ENCODE assay signal across 9 mouse cellular contexts in genomic region chr1:187137426-187137825, GRCm38 (mm10).
DNase-seq lines count a peak whose midpoint lies in the region; ATAC-seq and TF ChIP-seq lines count a peak whose summit lies in the region.
"Had no signal": no experiment of that assay in that cellular context is flagged by ENCODE, and none has a peak within 500 bp of the region (broad histone marks: within the 10 kb centered on the region; RNA-seq: fewer than 3 reads in every experiment).

No protein-coding gene starts in this region.

- H3K4me3 ChIP-seq in thymus, adult 2 months (ENCODE audit: control insufficient read depth, insufficient read depth, low read length), result no peak overlapping the region
- no peak overlapping the region for H3K4me3 ChIP-seq in embryonic facial prominence, embryonic 10.5 days
- no peak overlapping the region for H3K4me3 ChIP-seq in midbrain, postnatal 0 days (ENCODE audit: low read depth, low read length)
- H3K4me3 ChIP-seq: erythroblast, embryonic 14.5 days had no signal

- no peak for TF ChIP-seq POLR2A in thymus, adult 2 months (IDR thresholded peaks at IDR 0.05; ENCODE audit: control insufficient read depth, extremely low read depth, insufficient read depth, low read length, poor library complexity)

- no peaks in the 10 kb centered on the region for H3K27me3 ChIP-seq in thymus, adult 2 months (ENCODE audit: control insufficient read depth, insufficient read depth, low read length)
- H3K27me3 ChIP-seq in embryonic facial prominence, embryonic 10.5 days (replicated peaks; ENCODE audit: low read depth, poor library complexity, severe bottlenecking), result no peaks in the 10 kb centered on the region
- no peaks in the 10 kb centered on the region for H3K27me3 ChIP-seq in midbrain, postnatal 0 days (ENCODE audit: insufficient read depth, low read length)

- DNase-seq in thymus, adult 2 months, result peak; percentile 5
- no peak for DNase-seq in thymus, adult 18-20 months
- DNase-seq in adrenal gland, postnatal 14 days, result peak; percentile 55
- peak; percentile 48 for DNase-seq in embryonic facial prominence, embryonic 10.5 days (ENCODE audit: low spot score)
- DNase-seq in hindlimb bud, embryonic 11.5 days (ENCODE audit: extremely low spot score, low read depth, low spot score), result peak; percentile 33
- peak; percentile 45 to 50 for DNase-seq in left cerebral cortex, postnatal 10 days (ENCODE audit: extremely low spot score in 1 of 2, low spot score in 2 of 2)
- DNase-seq in midbrain, postnatal 0 days (ENCODE audit: low spot score), result peak; percentile 81

- H3K27ac ChIP-seq in thymus, adult 2 months (ENCODE audit: control insufficient read depth, insufficient read depth, low read length), result no peak overlapping the region
- H3K27ac ChIP-seq in embryonic facial prominence, embryonic 10.5 days (replicated peaks), result no peak overlapping the region
- no peak overlapping the region for H3K27ac ChIP-seq in midbrain, postnatal 0 days (ENCODE audit: low read depth, low read length)

- H3K9ac ChIP-seq in midbrain, postnatal 0 days (replicated peaks; ENCODE audit: low read length, poor library complexity, severe bottlenecking), result no peak overlapping the region

- no peak overlapping the region for H3K4me2 ChIP-seq in midbrain, postnatal 0 days (ENCODE audit: low read depth, low read length, poor library complexity, severe bottlenecking)

- ATAC-seq in midbrain, postnatal 0 days (ENCODE audit: low FRiP score), result no peak
- no peak for ATAC-seq in erythroblast, adult 5-6 weeks (replicated peaks; ENCODE audit: low FRiP score, poor library complexity, severe bottlenecking)

- WGBS in thymus, adult 2 months, result 25% methylated on average over 6 of the region's 6 CpGs
- WGBS in embryonic facial prominence, embryonic 10.5 days, result 44% methylated on average over 6 of the region's 6 CpGs
- WGBS in midbrain, postnatal 0 days, result 37% methylated on average over 6 of the region's 6 CpGs

- intact Hi-C loops in left cerebral cortex, postnatal 10 days (cut with DNase I), result loop anchor here (5.0 to 10.0 kb wide), 3 partner anchors 310 to 837 kb away; no protein-coding TSS in a partner anchor

- no peak for TF ChIP-seq CTCF in thymus, adult 2 months (IDR thresholded peaks at IDR 0.05; ENCODE audit: borderline replicate concordance, control insufficient read depth, extremely low read depth, insufficient read depth, low read length, poor library complexity)
- peak; percentile 92 for TF ChIP-seq CTCF in midbrain, postnatal 0 days (IDR thresholded peaks at IDR 0.05)

- H3K36me3 ChIP-seq in thymus, adult 2 months (ENCODE audit: control insufficient read depth, insufficient read depth, low read length), result no peaks in the 10 kb centered on the region
- H3K36me3 ChIP-seq in embryonic facial prominence, embryonic 10.5 days (replicated peaks), result no peaks in the 10 kb centered on the region
- H3K36me3 ChIP-seq in midbrain, postnatal 0 days (ENCODE audit: insufficient read depth, low read length), result no peaks in the 10 kb centered on the region

- no peaks in the 10 kb centered on the region for H3K9me3 ChIP-seq in embryonic facial prominence, embryonic 10.5 days
- no peaks in the 10 kb centered on the region for H3K9me3 ChIP-seq in midbrain, postnatal 0 days (ENCODE audit: low read length)

- H3K4me1 ChIP-seq in thymus, adult 2 months (replicated peaks; ENCODE audit: control insufficient read depth, insufficient read depth, low read length), result no peaks in the 10 kb centered on the region
- H3K4me1 ChIP-seq in embryonic facial prominence, embryonic 10.5 days, result no peaks in the 10 kb centered on the region
- H3K4me1 ChIP-seq in midbrain, postnatal 0 days (ENCODE audit: insufficient read depth, low read length), result no peaks in the 10 kb centered on the region

Comparison
In these comparisons a context has a peak if more than half of its experiments do, and no peak if none do; other contexts are left out.
1. DNase-seq: peak in thymus, adult 2 months (single experiment), adrenal gland, postnatal 14 days (single experiment), embryonic facial prominence, embryonic 10.5 days (single experiment), hindlimb bud, embryonic 11.5 days (single experiment), left cerebral cortex, postnatal 10 days (2 of 2) and midbrain, postnatal 0 days (single experiment); none in thymus, adult 18-20 months (0 of 2).